Mouse (Mus musculus) E14TG2a.4 (cell line): Measurements from ENCODE around the gene Spry1.

Experiments used
- H3K27me3 ChIP-seq: 2 replicates; pipeline ENCODE4 v1.6.1; 2014; ENCODE audit warnings: low read length, control low read depth; ENCODE audit not compliant: insufficient read depth
- H3K36me3 ChIP-seq: 2 replicates; pipeline ENCODE4 v1.6.1; 2014; ENCODE audit warnings: low read length, control low read depth; ENCODE audit not compliant: insufficient read depth
- H3K4me1 ChIP-seq: replicated peaks from 2 replicates; pipeline ENCODE4 v1.6.1; 2014; ENCODE audit warnings: low read depth, low read length, control low read depth
- H3K4me3 ChIP-seq: replicated peaks from 2 replicates; pipeline ENCODE4 v1.5.1; 2014; ENCODE audit warnings: mild to moderate bottlenecking, low read length
- H3K9me3 ChIP-seq: 2 replicates; pipeline ENCODE4 v1.6.1; 2014; ENCODE audit warnings: low read length, control low read depth
- CTCF ChIP-seq: conservative IDR thresholded peaks from 2 replicates; pipeline ENCODE4 v1.5.1; 2014; ENCODE audit warnings: low read length
- NANOG ChIP-seq: IDR thresholded peaks from 2 replicates; pipeline ENCODE4 v1.6.1; 2014; ENCODE audit warnings: borderline replicate concordance, low read length, mixed read lengths
- POU5F1 ChIP-seq: IDR thresholded peaks from 2 replicates; pipeline ENCODE4 v1.6.1; 2014; ENCODE audit warnings: low read length, borderline replicate concordance

The Spry1 gene

DNA sequence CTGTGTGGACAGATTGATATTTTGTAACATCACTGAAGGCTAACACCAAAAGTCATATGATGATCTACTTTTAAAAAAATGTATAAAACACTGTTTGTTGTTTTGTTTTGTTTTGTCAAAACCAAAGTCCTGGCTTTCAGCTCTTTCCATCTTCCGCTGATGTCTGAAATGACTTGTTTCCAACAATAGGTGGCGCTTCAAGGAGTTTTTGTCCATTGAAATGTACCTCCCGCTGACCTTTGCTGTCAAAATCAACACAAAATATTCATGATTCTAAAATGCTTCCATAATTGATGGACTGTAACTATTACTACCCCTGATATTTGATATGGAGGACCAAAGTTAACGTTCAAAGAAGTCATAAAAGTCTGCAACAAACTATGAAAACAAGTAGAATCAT lies 5.1 kb upstream of the Spry1 start:
- no peaks in the 10 kb centered on the region for H3K36me3 ChIP-seq
- peaks cover 17% of the 10 kb centered on the region for H3K9me3 ChIP-seq
- no peak for TF ChIP-seq NANOG
- peak; percentile 33 for TF ChIP-seq CTCF
- no peak for TF ChIP-seq POU5F1
- H3K4me1 ChIP-seq: no peaks in the 10 kb centered on the region
- peaks cover 9% of the 10 kb centered on the region; the same call in 1 of the 2 replicates for H3K27me3 ChIP-seq
- H3K4me3 ChIP-seq: no peak overlapping the region

DNA sequence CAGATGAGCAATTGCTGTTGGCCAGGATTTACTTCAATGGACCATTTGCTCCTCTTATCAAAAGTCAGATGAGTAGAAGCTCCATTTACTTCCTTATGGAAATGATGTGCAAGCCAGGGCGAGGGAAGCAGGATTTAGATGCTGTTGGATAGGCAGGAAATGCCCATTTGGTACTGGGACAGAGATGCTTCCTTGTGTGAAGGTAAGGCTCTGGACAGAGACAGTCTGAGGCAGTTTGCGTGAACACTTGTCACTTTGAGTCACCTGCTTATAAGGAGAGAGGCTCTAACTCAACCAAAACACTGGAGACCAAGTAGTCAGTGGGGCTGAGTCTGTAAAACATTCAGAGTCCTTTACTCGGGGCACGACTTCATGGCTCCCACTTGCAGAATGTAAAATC lies 2.8 kb upstream of the Spry1 start:
- H3K27me3 ChIP-seq: peaks cover 17% of the 10 kb centered on the region
- TF ChIP-seq POU5F1: no peak
- peaks cover 9% of the 10 kb centered on the region for H3K4me1 ChIP-seq
- H3K4me3 ChIP-seq: no peak overlapping the region
- H3K9me3 ChIP-seq: peaks cover 4% of the 10 kb centered on the region; the same call in 1 of the 2 replicates
- no peaks in the 10 kb centered on the region for H3K36me3 ChIP-seq

DNA sequence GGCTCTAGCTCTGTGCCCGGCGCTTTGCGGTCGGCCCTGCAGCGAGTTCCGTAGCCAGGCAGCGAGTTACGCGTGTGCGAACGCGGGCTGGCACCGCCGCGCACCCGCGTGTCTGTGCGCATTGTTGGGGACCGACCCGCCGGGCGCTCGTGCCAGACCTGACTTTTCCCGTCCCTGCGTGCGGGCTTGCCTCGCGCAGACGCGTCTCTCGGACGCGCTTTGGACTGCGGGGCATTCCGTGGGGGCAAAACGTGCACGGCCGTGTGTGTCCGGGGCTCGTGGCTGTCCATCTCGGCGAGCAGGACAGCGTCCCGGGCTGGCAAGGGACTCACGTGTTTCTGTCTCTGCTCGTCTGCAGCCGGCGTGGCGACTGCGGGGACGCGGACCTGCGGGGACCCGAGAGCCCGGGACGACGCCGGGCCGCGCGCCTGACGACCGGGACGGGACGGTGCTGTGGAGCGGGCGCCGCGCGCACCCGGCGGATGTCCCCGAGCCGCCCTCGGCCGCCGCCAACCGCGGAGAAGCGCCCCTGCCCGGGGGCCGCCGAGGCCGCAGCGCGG lies 495 bp downstream of the Spry1 start:
- Histone ChIP-seq H3K36me3 (peaks cover 25% of the 10 kb centered on the region), H3K9me3 (no peaks in the 10 kb centered on the region), H3K27me3 (peaks cover 17% of the 10 kb centered on the region), H3K4me1 (peaks cover 32% of the 10 kb centered on the region), H3K4me3 (peak overlapping the region; percentile 96)
- TF ChIP-seq NANOG: no peak
- TF ChIP-seq CTCF: no peak
- TF ChIP-seq POU5F1: no peak

- TF ChIP-seq NANOG: no peak
- TF ChIP-seq CTCF: no peak
- no peak for TF ChIP-seq POU5F1
- H3K9me3 ChIP-seq: no peaks in the 10 kb centered on the region
- H3K4me1 ChIP-seq: peaks cover 32% of the 10 kb centered on the region
- H3K27me3 ChIP-seq: peaks cover 15% of the 10 kb centered on the region
- peak overlapping the region; percentile 96 for H3K4me3 ChIP-seq
- H3K36me3 ChIP-seq: peaks cover 31% of the 10 kb centered on the region
Observed at GRCm38 (mm10) chr3:37640810-37641209, 1.1 kb downstream of the Spry1 start.

- Histone ChIP-seq H3K4me1 (peaks cover 32% of the 10 kb centered on the region), H3K4me3 (peak overlapping the region; percentile 96), H3K27me3 (peaks cover 12% of the 10 kb centered on the region), H3K9me3 (no peaks in the 10 kb centered on the region), H3K36me3 (peaks cover 35% of the 10 kb centered on the region)
- no peak for TF ChIP-seq NANOG
- TF ChIP-seq CTCF: no peak
- no peak for TF ChIP-seq POU5F1
Observed at GRCm38 (mm10) chr3:37641796-37642680, 2.3 kb downstream of the Spry1 start.

DNA sequence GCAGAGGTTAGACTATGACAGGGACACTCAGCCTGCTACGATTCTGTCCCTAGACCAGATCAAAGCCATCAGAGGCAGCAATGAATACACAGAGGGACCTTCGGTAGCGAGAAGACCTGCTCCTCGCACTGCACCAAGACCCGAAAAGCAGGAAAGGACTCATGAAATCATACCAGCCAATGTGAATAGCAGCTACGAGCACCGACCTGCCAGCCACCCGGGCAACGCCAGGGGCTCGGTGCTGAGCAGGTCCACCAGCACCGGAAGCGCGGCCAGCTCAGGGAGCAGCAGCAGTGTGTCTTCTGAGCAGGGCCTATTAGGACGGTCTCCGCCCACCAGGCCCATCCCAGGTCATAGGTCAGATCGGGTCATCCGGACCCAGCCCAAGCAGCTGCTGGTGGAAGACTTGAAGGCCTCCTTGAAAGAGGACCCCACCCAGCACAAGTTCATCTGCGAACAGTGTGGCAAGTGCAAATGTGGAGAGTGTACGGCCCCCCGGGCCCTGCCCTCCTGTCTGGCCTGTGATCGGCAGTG lies 3.0 kb downstream of the Spry1 start:
- TF ChIP-seq NANOG (no peak), CTCF (no peak), POU5F1 (no peak)
- Histone ChIP-seq H3K4me1 (peaks cover 34% of the 10 kb centered on the region), H3K4me3 (peak overlapping the region; percentile 71), H3K9me3 (no peaks in the 10 kb centered on the region), H3K36me3 (peaks cover 35% of the 10 kb centered on the region), H3K27me3 (peaks cover 12% of the 10 kb centered on the region)

- H3K4me3 ChIP-seq: peak overlapping the region; percentile 71
- H3K27me3 ChIP-seq: peaks cover 12% of the 10 kb centered on the region
- no peaks in the 10 kb centered on the region for H3K9me3 ChIP-seq
- H3K4me1 ChIP-seq: peaks cover 39% of the 10 kb centered on the region
- TF ChIP-seq CTCF: no peak
- no peak for TF ChIP-seq NANOG
- no peak for TF ChIP-seq POU5F1
- peaks cover 35% of the 10 kb centered on the region for H3K36me3 ChIP-seq
Observed at GRCm38 (mm10) chr3:37643411-37643810, 3.7 kb downstream of the Spry1 start.

DNA sequence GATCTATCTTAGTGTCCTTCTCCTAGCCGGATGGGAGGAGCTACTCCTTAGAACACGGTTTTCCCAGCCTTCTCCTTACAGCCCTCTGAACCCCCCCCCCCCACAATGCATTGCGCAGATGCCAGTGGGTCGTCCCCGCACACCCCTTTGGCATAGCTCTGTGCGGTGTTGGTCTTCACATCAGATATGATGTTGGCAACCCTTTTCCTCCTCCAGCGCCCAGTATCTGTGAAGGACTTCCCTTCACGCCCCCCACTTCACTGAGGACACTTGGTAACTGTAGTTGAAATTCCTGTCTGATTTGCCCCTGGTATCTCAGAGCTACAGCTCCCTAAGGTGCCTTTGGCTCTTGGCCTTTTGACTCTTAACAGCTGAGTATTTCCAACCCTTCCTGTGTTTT lies 4.2 kb downstream of the Spry1 start:
- peaks cover 12% of the 10 kb centered on the region for H3K27me3 ChIP-seq
- peaks cover 35% of the 10 kb centered on the region for H3K36me3 ChIP-seq
- H3K4me1 ChIP-seq: peaks cover 43% of the 10 kb centered on the region
- peak overlapping the region; percentile 71; the same call in 1 of the 2 replicates for H3K4me3 ChIP-seq
- H3K9me3 ChIP-seq: no peaks in the 10 kb centered on the region
- TF ChIP-seq NANOG (no peak), POU5F1 (no peak), CTCF (no peak)
